Mouse (Mus musculus) midbrain, embryonic 11.5 days (tissue): ENCODE measurements at regions not wholly inside any gene's neighbourhood (a gene's known extent, or its start where the extent isn't known, plus 50 kb on each side); places are given as distances from the start of the nearest gene placed in this dataset.

Source experiments
- ATAC-seq: fragments of 200-750 bp; cut with Nextera tagmentation; 2 replicates; pipeline ENCODE4 v1.8.0; 2017; ENCODE audit warnings: moderate TSS enrichment, moderate library complexity; ENCODE audit not compliant: low FRiP score
- DNase-seq: peaks from one replicate; pipeline ENCODE4 v3.0.0; 2015; ENCODE audit warnings: low spot score; ENCODE audit errors: missing footprints
- H3K27ac ChIP-seq: fragments of 300-500 bp; sonication (generic); 2 replicates; pipeline ENCODE4 v1.5.1; 2014; ENCODE audit warnings: low read depth, low read length
- H3K27me3 ChIP-seq: fragments of 300-500 bp; sonication (generic); 2 replicates; pipeline ENCODE4 v1.6.1; 2014; ENCODE audit warnings: mild to moderate bottlenecking, low read length, moderate library complexity, mixed read lengths; ENCODE audit not compliant: control insufficient read depth, insufficient read depth
- H3K36me3 ChIP-seq: fragments of 300-500 bp; sonication (generic); 2 replicates; pipeline ENCODE4 v1.6.1; 2014; ENCODE audit warnings: mild to moderate bottlenecking, low read length, moderate library complexity, mixed read lengths; ENCODE audit not compliant: control insufficient read depth, insufficient read depth
- H3K4me1 ChIP-seq: fragments of 300-500 bp; sonication (generic); 2 replicates; pipeline ENCODE4 v1.6.1; 2014; ENCODE audit warnings: low read length; ENCODE audit not compliant: control insufficient read depth, insufficient read depth
- H3K4me2 ChIP-seq: fragments of 300-500 bp; sonication (generic); 2 replicates; pipeline ENCODE4 v1.6.1; 2014; ENCODE audit warnings: mild to moderate bottlenecking, moderate library complexity
- H3K4me3 ChIP-seq: fragments of 300-500 bp; sonication (generic); 2 replicates; pipeline ENCODE4 v1.5.1; 2014; ENCODE audit warnings: low read depth, low read length
- H3K9ac ChIP-seq: fragments of 300-500 bp; sonication (generic); 2 replicates; pipeline ENCODE4 v1.6.1; 2014; ENCODE audit warnings: low read length
- H3K9me3 ChIP-seq: fragments of 300-500 bp; sonication (generic); 2 replicates; pipeline ENCODE4 v1.6.1; 2016; ENCODE audit warnings: low read length; ENCODE audit not compliant: control insufficient read depth
- WGBS: fragments of 180-500 bp; shearing (Covaris S2); extraction: QIAGEN DNeasy Blood & Tissue Kit; methylation state at CpG from one replicate; pipeline ENCODE4 v1.1.7; 2014; 5-methylcytosine and 5-hydroxymethylcytosine counted together

DNA sequence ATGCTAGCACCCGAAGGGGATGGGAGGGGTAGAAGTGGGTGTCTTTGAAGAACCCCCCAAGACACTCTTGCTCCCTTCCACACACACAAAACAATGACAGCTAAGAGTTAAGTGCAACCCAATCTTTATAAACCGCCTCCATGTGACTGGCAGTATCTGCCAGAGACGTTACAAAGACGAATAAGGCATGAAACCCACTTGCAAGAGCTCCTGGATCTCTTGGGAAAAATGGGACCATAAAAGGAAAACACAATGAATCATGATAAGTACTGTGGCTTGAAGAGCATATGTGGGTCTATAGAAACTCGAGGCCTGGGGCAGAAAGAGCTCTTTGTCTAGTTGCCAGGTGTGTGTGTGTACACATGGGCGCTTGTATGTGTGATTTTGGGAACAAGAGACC is 237.6 kb upstream of the Lyplal1 start:
- Histone ChIP-seq H3K4me3 (no peak overlapping the region), H3K4me2 (no peak overlapping the region), H3K4me1 (no peaks in the 10 kb centered on the region), H3K27ac (no peak overlapping the region), H3K27me3 (no peaks in the 10 kb centered on the region), H3K9ac (no peak overlapping the region), H3K9me3 (no peaks in the 10 kb centered on the region), H3K36me3 (no peaks in the 10 kb centered on the region)
- WGBS: 77% methylated on average over 6 of the region's 6 CpGs
- DNase-seq: no peak
- ATAC-seq: no peak

DNA sequence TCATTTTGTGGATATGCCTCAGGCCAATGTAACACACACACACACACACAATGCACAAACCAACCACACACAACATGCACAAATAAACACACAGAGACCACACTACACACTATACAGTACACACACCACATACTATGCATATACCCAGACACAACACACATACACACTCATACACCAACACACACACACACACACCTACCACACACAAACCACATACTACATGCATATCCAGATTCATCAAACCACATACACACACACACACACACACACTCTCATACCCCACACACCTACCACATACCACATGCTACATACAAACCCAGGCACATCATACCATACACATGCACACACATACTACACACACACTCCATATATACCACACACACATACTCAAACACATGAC is 237.0 kb upstream of the Lyplal1 start:
- Histone ChIP-seq H3K27ac (no peak overlapping the region), H3K9ac (no peak overlapping the region), H3K27me3 (no peaks in the 10 kb centered on the region), H3K4me3 (no peak overlapping the region), H3K4me2 (no peak overlapping the region), H3K9me3 (no peaks in the 10 kb centered on the region), H3K36me3 (no peaks in the 10 kb centered on the region), H3K4me1 (no peaks in the 10 kb centered on the region)
- no peak for ATAC-seq
- peak; percentile 65 for DNase-seq

DNA sequence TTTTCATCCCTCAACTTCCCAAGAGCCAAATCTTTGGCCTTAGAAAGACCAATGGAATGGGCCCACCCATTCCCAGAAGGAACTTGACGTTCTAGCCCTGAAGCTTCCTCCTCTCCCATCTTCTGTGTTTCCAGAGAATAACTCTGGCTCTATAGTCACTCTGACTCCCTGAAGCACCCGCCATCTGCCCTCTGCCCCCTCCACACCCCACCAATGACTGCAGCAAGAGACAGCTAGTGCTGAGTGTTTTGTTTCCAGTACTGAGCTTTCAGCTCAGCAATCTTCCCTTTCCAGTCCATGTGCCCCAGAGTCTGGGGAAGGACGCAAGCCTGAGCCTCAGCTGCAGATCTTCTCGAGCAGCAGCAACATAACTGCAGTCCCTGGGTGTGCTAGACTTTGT is 233.3 kb upstream of the Lyplal1 start:
- ATAC-seq: no peak
- DNase-seq: peak; percentile 54
- Histone ChIP-seq H3K4me1 (no peaks in the 10 kb centered on the region), H3K4me3 (no peak overlapping the region), H3K36me3 (no peaks in the 10 kb centered on the region), H3K9me3 (no peaks in the 10 kb centered on the region), H3K27ac (no peak overlapping the region), H3K4me2 (no peak overlapping the region), H3K27me3 (no peaks in the 10 kb centered on the region), H3K9ac (no peak overlapping the region)
- WGBS: 84% methylated on average over 4 of the region's 4 CpGs

DNA sequence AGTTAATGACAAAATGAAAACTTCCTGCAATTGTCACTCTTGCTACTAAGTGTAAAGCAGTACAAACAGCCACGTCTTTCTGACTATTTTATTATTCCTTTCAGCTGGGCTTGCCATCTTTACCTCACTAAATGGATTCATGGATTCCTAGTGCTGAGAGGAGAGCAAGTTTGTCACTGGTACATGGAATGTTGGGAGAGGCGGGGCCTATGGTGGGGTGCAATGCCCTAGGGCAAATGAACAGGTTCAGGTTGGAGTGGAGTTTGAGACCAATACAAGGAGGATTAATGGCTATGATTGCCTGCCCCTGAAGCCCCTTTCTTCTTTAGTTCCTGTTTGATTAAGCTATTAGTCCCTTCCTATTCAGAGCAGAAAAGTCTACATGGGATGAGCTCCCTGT is 232.9 kb upstream of the Lyplal1 start:
- Histone ChIP-seq H3K27me3 (no peaks in the 10 kb centered on the region), H3K4me1 (no peaks in the 10 kb centered on the region), H3K9ac (no peak overlapping the region), H3K36me3 (no peaks in the 10 kb centered on the region), H3K4me2 (no peak overlapping the region), H3K4me3 (no peak overlapping the region), H3K9me3 (no peaks in the 10 kb centered on the region), H3K27ac (no peak overlapping the region)
- DNase-seq (no peak), ATAC-seq (no peak)
- 84% methylated on average over 2 of the region's 2 CpGs for WGBS

DNA sequence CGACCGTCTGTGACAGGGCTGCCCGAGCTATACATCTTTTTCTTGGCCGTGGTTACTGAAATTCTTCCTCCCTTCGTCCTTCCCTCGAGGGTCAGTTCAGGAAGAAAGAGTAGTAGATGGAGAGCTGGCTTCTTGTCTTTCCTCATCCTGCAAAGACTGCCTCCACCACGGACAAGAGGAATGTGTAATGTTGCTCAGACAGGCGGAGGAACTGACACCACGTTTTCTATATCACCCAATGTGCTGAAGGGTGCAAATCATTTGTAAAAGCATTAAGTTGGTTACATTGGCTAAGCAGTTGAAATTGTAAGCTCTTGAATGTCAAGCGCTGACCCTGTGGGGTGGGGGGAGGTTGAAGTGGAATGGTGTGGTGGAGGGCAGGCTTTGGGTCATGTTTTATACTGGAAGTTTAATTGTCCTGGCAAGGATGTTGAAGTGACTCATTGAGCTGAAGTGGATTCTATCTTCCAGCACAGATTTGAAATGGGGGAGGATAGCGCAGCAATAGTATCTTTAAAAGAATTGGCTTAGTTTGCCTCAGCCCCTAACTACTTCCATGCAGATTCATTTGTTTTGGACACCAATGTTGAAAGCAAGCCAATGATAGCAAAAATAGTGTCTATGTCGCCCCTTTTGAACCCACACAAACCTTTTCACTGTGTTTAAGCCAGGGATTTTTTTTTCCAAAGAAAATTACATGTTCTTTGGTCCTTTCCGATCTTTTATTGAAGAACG is 230.5 kb upstream of the Lyplal1 start:
- no peak overlapping the region for H3K9ac ChIP-seq
- no peak overlapping the region for H3K27ac ChIP-seq
- no peak overlapping the region for H3K4me2 ChIP-seq
- no peaks in the 10 kb centered on the region for H3K36me3 ChIP-seq
- no peaks in the 10 kb centered on the region for H3K4me1 ChIP-seq
- ATAC-seq (no peak), DNase-seq (no peak)
- no peak overlapping the region for H3K4me3 ChIP-seq
- H3K9me3 ChIP-seq: no peaks in the 10 kb centered on the region
- H3K27me3 ChIP-seq: no peaks in the 10 kb centered on the region
- 85% methylated on average over 14 of the region's 14 CpGs for WGBS

DNA sequence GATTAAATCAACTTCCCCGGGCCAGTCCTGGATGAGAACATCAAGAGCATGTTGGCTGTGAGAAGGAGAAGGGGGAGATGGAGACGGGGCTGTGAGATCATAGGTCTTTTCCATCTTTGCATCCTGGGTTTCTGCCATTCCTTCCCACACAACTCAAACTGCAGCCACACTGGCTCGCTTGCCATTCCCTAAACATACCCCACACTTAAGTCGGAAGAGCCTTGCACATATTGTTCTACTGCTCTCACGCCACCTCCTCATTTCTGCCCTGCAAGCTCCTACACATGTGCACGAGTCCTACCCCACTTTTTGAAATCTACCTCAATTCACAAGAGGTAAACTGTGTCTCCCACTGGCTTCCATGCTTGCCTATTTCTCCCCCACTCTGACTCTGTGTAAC is 228.3 kb upstream of the Lyplal1 start:
- WGBS: 87% methylated on average over 6 of the region's 6 CpGs
- no peaks in the 10 kb centered on the region for H3K4me1 ChIP-seq

DNA sequence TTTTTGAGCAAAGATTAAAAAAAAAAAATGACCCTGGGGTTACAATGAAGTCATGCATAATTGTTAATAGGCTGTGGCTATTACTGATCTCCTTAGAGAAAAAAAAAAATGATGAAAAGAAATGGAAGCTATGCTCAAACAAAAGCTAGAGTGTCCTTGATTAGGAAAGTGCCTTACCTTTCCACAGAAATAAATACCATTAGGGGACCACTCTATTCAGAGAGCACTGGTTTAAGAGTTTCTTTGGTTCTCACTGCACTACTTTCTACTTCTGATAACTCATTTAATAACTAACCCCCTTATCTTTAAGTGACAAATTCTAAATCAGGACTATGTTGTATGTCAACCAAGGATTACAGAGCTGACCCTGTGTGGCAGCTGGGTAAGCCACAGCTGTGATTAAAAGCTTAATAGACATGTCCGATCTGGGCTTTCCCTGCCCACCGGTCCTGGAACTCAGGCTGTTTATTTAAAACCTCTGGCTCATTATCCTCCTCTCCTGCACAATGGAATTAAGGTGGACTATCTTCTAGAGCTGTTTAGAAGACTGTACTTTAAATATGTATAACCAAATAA is 225.9 kb upstream of the Lyplal1 start:
- peak; percentile 61 for DNase-seq
- WGBS: 41% methylated on average over 2 of the region's 2 CpGs

More for the DNA sequence above, 228.3 kb upstream of the Lyplal1 start:
- Histone ChIP-seq H3K9me3 (no peaks in the 10 kb centered on the region), H3K27me3 (no peaks in the 10 kb centered on the region), H3K36me3 (no peaks in the 10 kb centered on the region), H3K9ac (no peak overlapping the region), H3K4me3 (no peak overlapping the region), H3K27ac (no peak overlapping the region), H3K4me2 (no peak overlapping the region)
- DNase-seq (peak; percentile 49), ATAC-seq (no peak)

DNA sequence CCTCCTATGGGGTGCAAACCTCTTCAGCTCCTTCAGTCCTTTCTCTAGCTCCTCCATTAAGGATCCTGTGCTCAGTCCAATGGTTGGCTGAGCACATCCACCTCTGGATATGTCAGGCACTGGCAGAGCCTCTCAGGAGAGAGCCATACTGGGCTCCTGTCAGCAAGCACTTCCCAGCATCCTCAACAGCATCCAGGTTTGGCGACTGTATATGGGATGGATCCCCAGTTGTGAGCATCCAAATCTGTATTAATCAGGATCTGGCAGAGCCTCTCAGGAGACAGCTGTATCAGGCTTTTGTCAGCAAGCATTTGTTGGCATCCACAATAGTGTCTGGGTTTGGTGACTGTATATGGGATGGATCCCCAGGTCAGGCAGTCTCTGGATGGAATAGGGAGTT is 225.3 kb upstream of the Lyplal1 start:
- Histone ChIP-seq H3K9ac (no peak overlapping the region), H3K4me3 (no peak overlapping the region), H3K27ac (no peak overlapping the region), H3K9me3 (no peaks in the 10 kb centered on the region), H3K4me2 (no peak overlapping the region), H3K27me3 (no peaks in the 10 kb centered on the region), H3K4me1 (no peaks in the 10 kb centered on the region), H3K36me3 (no peaks in the 10 kb centered on the region)
- ATAC-seq: no peak
- WGBS: 93% methylated on average over 1 of the region's 1 CpGs
- peak; percentile 54 for DNase-seq

More for the DNA sequence above, 225.9 kb upstream of the Lyplal1 start:
- Histone ChIP-seq H3K4me3 (no peak overlapping the region), H3K4me2 (no peak overlapping the region), H3K9ac (no peak overlapping the region), H3K27ac (no peak overlapping the region), H3K27me3 (no peaks in the 10 kb centered on the region), H3K4me1 (no peaks in the 10 kb centered on the region), H3K9me3 (no peaks in the 10 kb centered on the region), H3K36me3 (no peaks in the 10 kb centered on the region)
- no peak for ATAC-seq

DNA sequence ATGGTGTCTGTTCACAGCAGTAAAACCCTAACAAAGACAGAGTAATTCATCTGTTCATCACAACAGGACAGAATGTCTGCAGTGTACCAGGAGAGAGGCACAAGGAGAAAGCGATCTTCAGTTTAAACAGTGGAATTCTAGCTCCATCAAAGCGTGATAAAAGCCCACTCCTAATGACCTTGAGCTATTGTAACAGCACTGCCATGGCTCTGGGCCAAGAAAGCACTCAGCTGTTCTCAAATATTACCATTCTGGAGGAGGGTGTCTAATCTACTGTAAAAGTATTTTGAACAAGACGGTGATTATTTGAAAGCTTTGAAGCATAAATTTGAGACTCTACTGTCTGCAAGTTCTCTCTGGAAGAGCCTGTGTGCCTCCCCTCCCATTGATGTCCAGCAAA is 224.8 kb upstream of the Lyplal1 start:
- H3K36me3 ChIP-seq: no peaks in the 10 kb centered on the region
- DNase-seq (peak; percentile 17), ATAC-seq (no peak)
- no peak overlapping the region for H3K4me3 ChIP-seq
- no peak overlapping the region for H3K27ac ChIP-seq
- no peaks in the 10 kb centered on the region for H3K9me3 ChIP-seq
- 86% methylated on average over 3 of the region's 3 CpGs for WGBS
- H3K27me3 ChIP-seq: no peaks in the 10 kb centered on the region
- H3K4me2 ChIP-seq: no peak overlapping the region
- no peaks in the 10 kb centered on the region for H3K4me1 ChIP-seq
- no peak overlapping the region for H3K9ac ChIP-seq
